Mouse (Mus musculus): ENCODE results near the gene Ppp2r5c.

The Ppp2r5c gene

GRCm38 (mm10) chr12:110444530-110444929 is 2.4 kb upstream of the Ppp2r5c start:
- no peak for DNase-seq

- DNase-seq, result peak; percentile 84
These were observed 1.1 kb upstream of the Ppp2r5c start for GRCm38 (mm10) chr12:110445775-110446174.

- DNase-seq, result peak; percentile 96
These were observed 386 bp downstream of the Ppp2r5c start for GRCm38 (mm10) chr12:110447306-110447705.

GRCm38 (mm10) chr12:110448767-110449166 is 1.8 kb downstream of the Ppp2r5c start:
- DNase-seq, result no peak

GRCm38 (mm10) chr12:110454223-110454622 is 7.3 kb downstream of the Ppp2r5c start:
- peak; percentile 93 for DNase-seq

- DNase-seq, result no peak
These were observed 9.1 kb downstream of the Ppp2r5c start for GRCm38 (mm10) chr12:110456024-110456423.

GRCm38 (mm10) chr12:110458667-110459066 is 11.7 kb downstream of the Ppp2r5c start:
- no peak for DNase-seq

GRCm38 (mm10) chr12:110460418-110461300 is 13.7 kb downstream of the Ppp2r5c start:
- peak; percentile 99 for DNase-seq

GRCm38 (mm10) chr12:110463711-110464110 is 16.8 kb downstream of the Ppp2r5c start:
- no peak for DNase-seq

- no peak for DNase-seq
These were observed 24.5 kb downstream of the Ppp2r5c start for GRCm38 (mm10) chr12:110471426-110471825.

- no peak for DNase-seq
These were observed 25.3 kb downstream of the Ppp2r5c start for GRCm38 (mm10) chr12:110472247-110472646.

GRCm38 (mm10) chr12:110474497-110474896 is 27.6 kb downstream of the Ppp2r5c start:
- no peak for DNase-seq

GRCm38 (mm10) chr12:110476561-110476960 is 29.6 kb downstream of the Ppp2r5c start:
- DNase-seq, result peak; percentile 88

- no peak for DNase-seq
These were observed 31.0 kb downstream of the Ppp2r5c start for GRCm38 (mm10) chr12:110477906-110478305.

GRCm38 (mm10) chr12:110478601-110479008 is 31.7 kb downstream of the Ppp2r5c start:
- peak; percentile 96 for DNase-seq

- no peak for DNase-seq
These were observed 32.3 kb downstream of the Ppp2r5c start for GRCm38 (mm10) chr12:110479268-110479667.

- no peak for DNase-seq
These were observed 33.8 kb downstream of the Ppp2r5c start for GRCm38 (mm10) chr12:110480701-110481100.

- DNase-seq, result no peak
These were observed 36.8 kb downstream of the Ppp2r5c start for GRCm38 (mm10) chr12:110483761-110484160.

- DNase-seq, result no peak
These were observed 38.1 kb downstream of the Ppp2r5c start for GRCm38 (mm10) chr12:110484824-110485584.

- DNase-seq, result peak; percentile 99
These were observed 38.8 kb downstream of the Ppp2r5c start for GRCm38 (mm10) chr12:110485585-110486331.

GRCm38 (mm10) chr12:110486852-110487251 is 39.9 kb downstream of the Ppp2r5c start:
- no peak for DNase-seq

- DNase-seq, result no peak
These were observed 41.1 kb downstream of the Ppp2r5c start for GRCm38 (mm10) chr12:110488031-110488430.
